In genomic region chr2:93007967-93008685, GRCm38 (mm10) we compare ENCODE assay signal across 24 mouse cellular contexts. TPM values are rescaled to one million over a fixed set of nuclear protein-coding genes. Genes with fewer than 3 reads are reported as not detected.
DNase-seq lines count a peak whose midpoint lies in the region; ATAC-seq and TF ChIP-seq lines count a peak whose summit lies in the region.
"Had no signal": no experiment of that assay in that cellular context is flagged by ENCODE, and none has a peak within 500 bp of the region (broad histone marks: within the 10 kb centered on the region; RNA-seq: fewer than 3 reads in every experiment).

No protein-coding gene starts in this region.

- H3K4me1 ChIP-seq in G1E (ENCODE audit: insufficient read depth, low read depth, low read length) (peaks cover 85% of the 10 kb centered on the region), MEL (ENCODE audit: control insufficient read depth in 1 of 2, insufficient read depth in 2 of 2, low read length in 2 of 2) (peaks cover 0 to 13% of the 10 kb centered on the region in 2 experiments; a peak in 3 of 4 replicates)
- H3K4me1 ChIP-seq in liver, embryonic 11.5 days (replicated peaks; ENCODE audit: control insufficient read depth, insufficient read depth, low read length), result peaks cover 34% of the 10 kb centered on the region
- H3K4me1 ChIP-seq in liver, embryonic 16.5 days (ENCODE audit: control insufficient read depth, low read depth, low read length), result peaks cover 16% of the 10 kb centered on the region
- no peaks in the 10 kb centered on the region for H3K4me1 ChIP-seq in midbrain, embryonic 15.5 days
- H3K4me1 ChIP-seq: forebrain, embryonic 15.5 days had no signal

- H3K36me3 ChIP-seq in G1E (replicated peaks) (peaks cover 89% of the 10 kb centered on the region), MEL (ENCODE audit: control insufficient read depth in 1 of 2, insufficient read depth in 2 of 2, low read length in 2 of 2) (peaks cover 0 to 6% of the 10 kb centered on the region in 2 experiments; a peak in 2 of 4 replicates)
- peaks cover 19% of the 10 kb centered on the region; the same call in 1 of the 2 replicates for H3K36me3 ChIP-seq in liver, embryonic 11.5 days (ENCODE audit: control insufficient read depth, insufficient read depth, low read length)
- no peaks in the 10 kb centered on the region for H3K36me3 ChIP-seq in liver, embryonic 16.5 days (ENCODE audit: control insufficient read depth, insufficient read depth)
- H3K36me3 ChIP-seq in midbrain, embryonic 15.5 days (replicated peaks), result 0 out of 2 replicates have a peak, but pooled peaks cover 3% of the 10 kb centered on the region

- TF ChIP-seq CTCF in G1E (IDR thresholded peaks at IDR 0.05; ENCODE audit: low read depth, low read length), result no peak
- no peak for TF ChIP-seq CTCF in MEL (IDR thresholded peaks at IDR 0.05 in 2 of 3, conservative IDR thresholded peaks at IDR 0.05 in 1 of 3; ENCODE audit: control insufficient read depth in 1 of 3, insufficient read depth in 1 of 3, low read depth in 2 of 3, low read length in 3 of 3, poor library complexity in 1 of 3, severe bottlenecking in 1 of 3)

- TF ChIP-seq RAD21 in MEL (IDR thresholded peaks at IDR 0.05; ENCODE audit: low read depth, low read length), result no peak

- WGBS in liver, embryonic 11.5 days, result 68% methylated on average over 3 of the region's 3 CpGs
- WGBS in liver, embryonic 16.5 days (ENCODE audit: insufficient replicate concordance), result 60% methylated on average over 3 of the region's 3 CpGs
- 97% methylated on average over 3 of the region's 3 CpGs for WGBS in midbrain, embryonic 15.5 days

- peak; percentile 56 for DNase-seq in G1E (ENCODE audit: low spot score)
- peak; percentile 25 for DNase-seq in MEL (ENCODE audit: low read depth, low spot score)
- no peak for DNase-seq in liver, embryonic 11.5 days (ENCODE audit: low spot score)
- DNase-seq in layer of hippocampus, adult 9-11 months, result no peak
- DNase-seq in lung, adult 18-20 months, result no peak
- no peak for DNase-seq in kidney, postnatal 36 days
- DNase-seq: adrenal gland, postnatal 10 days; B cell, adult 2 months; cerebellum, adult 2 months; cerebellum, postnatal 14 days; gastrocnemius, postnatal 25 days; heart, postnatal 4 days; kidney, adult 8-10 months; lung, postnatal 4 days; right cerebral cortex, postnatal 4 days had no signal

- peak; percentile 74 for ATAC-seq in G1E (ENCODE audit: extremely low read depth, insufficient number of reproducible peaks, low FRiP score, poor library complexity, severe bottlenecking)
- ATAC-seq in liver, embryonic 11.5 days (replicated peaks; ENCODE audit: low FRiP score), result peak; percentile 97
- ATAC-seq in liver, embryonic 16.5 days (ENCODE audit: low read depth), result peak; percentile 92
- no peak for ATAC-seq in midbrain, embryonic 15.5 days (replicated peaks)
- ATAC-seq: forebrain, embryonic 15.5 days; intestine, embryonic 16.5 days; lung, postnatal 0 days; midbrain, embryonic 16.5 days had no signal

- peak in 1 of 2 experiments; percentile 47; a peak in 1 of 4 replicates for TF ChIP-seq EP300 in MEL (IDR thresholded peaks at IDR 0.05; ENCODE audit: low read depth in 1 of 2, low read length in 2 of 2)

- H3K4me2 ChIP-seq in liver, embryonic 11.5 days, result peak overlapping the region; percentile 47
- H3K4me2 ChIP-seq in liver, embryonic 16.5 days (ENCODE audit: low read depth, low read length), result no peak overlapping the region; the same call in 1 of the 2 replicates
- H3K4me2 ChIP-seq in midbrain, embryonic 15.5 days, result no peak overlapping the region
- H3K4me2 ChIP-seq: forebrain, embryonic 15.5 days; hindbrain, embryonic 13.5 days had no signal

- H3K27ac ChIP-seq in MEL (ENCODE audit: control insufficient read depth, low read depth, low read length), result no peak overlapping the region
- H3K27ac ChIP-seq in liver, embryonic 11.5 days (ENCODE audit: low read depth, low read length), result peak overlapping the region; percentile 58
- H3K27ac ChIP-seq in liver, embryonic 16.5 days (ENCODE audit: low read length), result peak overlapping the region; percentile 25; the same call in 1 of the 2 replicates
- H3K27ac ChIP-seq in midbrain, embryonic 15.5 days, result no peak overlapping the region
- H3K27ac ChIP-seq: forebrain, embryonic 15.5 days; hindbrain, embryonic 13.5 days; kidney, postnatal 0 days; midbrain, embryonic 10.5 days had no signal

- H3K9ac ChIP-seq in MEL (ENCODE audit: control insufficient read depth, low read depth, low read length, poor library complexity, severe bottlenecking), result no peak overlapping the region
- 0 out of 2 replicates have a peak overlapping the region, but pooled peaks have one; percentile 3 for H3K9ac ChIP-seq in liver, embryonic 11.5 days (ENCODE audit: low read depth, low read length)
- H3K9ac ChIP-seq in liver, embryonic 16.5 days (ENCODE audit: low read depth, low read length), result no peak overlapping the region
- H3K9ac ChIP-seq in midbrain, embryonic 15.5 days, result no peak overlapping the region
- H3K9ac ChIP-seq: forebrain, embryonic 15.5 days; hindbrain, embryonic 13.5 days had no signal

- TF ChIP-seq POLR2A in MEL (IDR thresholded peaks at IDR 0.05; ENCODE audit: control insufficient read depth in 1 of 2, insufficient read depth in 1 of 2, low read depth in 1 of 2, low read length in 2 of 2, poor library complexity in 1 of 2), result no peak

- H3K9me3 ChIP-seq in G1E (replicated peaks) (no peaks in the 10 kb centered on the region), MEL (replicated peaks; ENCODE audit: insufficient read depth, low read length) (no peaks in the 10 kb centered on the region)
- no peaks in the 10 kb centered on the region for H3K9me3 ChIP-seq in liver, embryonic 11.5 days (ENCODE audit: control insufficient read depth, low read length)
- no peaks in the 10 kb centered on the region for H3K9me3 ChIP-seq in liver, embryonic 16.5 days (replicated peaks; ENCODE audit: control insufficient read depth, low read length)
- H3K9me3 ChIP-seq in midbrain, embryonic 15.5 days, result no peaks in the 10 kb centered on the region
- H3K9me3 ChIP-seq: forebrain, embryonic 15.5 days; hindbrain, embryonic 13.5 days; midbrain, embryonic 10.5 days had no signal

- H3K4me3 ChIP-seq in G1E (ENCODE audit: low read depth, low read length) (peak overlapping the region; percentile 55; the same call in 1 of the 2 replicates), MEL (ENCODE audit: control insufficient read depth in 1 of 2, insufficient read depth in 1 of 2, low read depth in 2 of 2, low read length in 2 of 2) (no peak overlapping the region)
- no peak overlapping the region for H3K4me3 ChIP-seq in liver, embryonic 11.5 days (ENCODE audit: low read depth, low read length)
- H3K4me3 ChIP-seq in liver, embryonic 16.5 days (ENCODE audit: low read depth, low read length), result no peak overlapping the region
- H3K4me3 ChIP-seq in midbrain, embryonic 15.5 days, result no peak overlapping the region
- H3K4me3 ChIP-seq: forebrain, embryonic 15.5 days; hindbrain, embryonic 13.5 days; midbrain, embryonic 10.5 days had no signal

- H3K27me3 ChIP-seq in G1E (ENCODE audit: insufficient read depth, low read length), result no peaks in the 10 kb centered on the region
- no peaks in the 10 kb centered on the region for H3K27me3 ChIP-seq in MEL (ENCODE audit: control insufficient read depth in 1 of 2, insufficient read depth in 2 of 2, low read length in 2 of 2)
- no peaks in the 10 kb centered on the region for H3K27me3 ChIP-seq in liver, embryonic 11.5 days (replicated peaks; ENCODE audit: control insufficient read depth, insufficient read depth, low read length)
- no peaks in the 10 kb centered on the region for H3K27me3 ChIP-seq in liver, embryonic 16.5 days (ENCODE audit: control insufficient read depth, insufficient read depth, low read depth, low read length)
- no peaks in the 10 kb centered on the region for H3K27me3 ChIP-seq in midbrain, embryonic 15.5 days (replicated peaks)
- H3K27me3 ChIP-seq: forebrain, embryonic 15.5 days; hindbrain, embryonic 13.5 days had no signal

- H3K79me2 ChIP-seq in MEL (ENCODE audit: control insufficient read depth, insufficient read depth, low read length, poor library complexity), result no peaks in the 10 kb centered on the region

TF ChIP-seq in MEL, 35 proteins besides CTCF, POLR2A, EP300 and RAD21:
- TF ChIP-seq TCF12 (IDR thresholded peaks at IDR 0.05; ENCODE audit: low read depth, low read length) (peak; percentile 28; the same call in 1 of the 2 replicates), E2F4 (IDR thresholded peaks at IDR 0.05; ENCODE audit: borderline replicate concordance, low read depth, low read length) (no peak), GATA1 (IDR thresholded peaks at IDR 0.05; ENCODE audit: low read depth, low read length) (peak; percentile 19; the same call in 1 of the 2 replicates)

RNA-seq across cellular contexts. Expression of gene Prdm11, which starts 37.8 kb away (rescaled TPM):
- total RNA-seq in G1E (2014; fragmentation: Nextera tagmentation), result 69.1 and 87.1 TPM in 2 replicates
- 33.8 and 34.4 TPM in 2 replicates for total RNA-seq in G1E (2017)
- polyA plus RNA-seq in G1E (2012), result 122 and 125 TPM in 2 replicates
- 5.5 and 5.6 TPM in 2 replicates for total RNA-seq in MEL (2012; rRNA removed)
- polyA plus RNA-seq in MEL (2012; ENCODE audit: insufficient read depth in 1 of 2, insufficient read length in 2 of 2, low read depth in 1 of 2, low replicate concordance in 2 of 2, missing spikeins in 1 of 2), result 1 to 10 TPM in 1 of 2 experiments, not detected in 1; 9.2 TPM
- polyA plus RNA-seq in liver, embryonic 11.5 days (2014; fragmentation: Nextera tagmentation; extraction: Ambion mirVana), result 5.0 and 6.4 TPM in 2 replicates
- polyA plus RNA-seq in liver, embryonic 16.5 days (2015; fragmentation: Nextera tagmentation; extraction: Ambion mirVana), result 1.2 and 1.7 TPM in 2 replicates
- polyA plus RNA-seq in midbrain, embryonic 15.5 days (2015; fragmentation: Nextera tagmentation; extraction: Ambion mirVana), result 3.5 and 3.7 TPM in 2 replicates

Comparison
In these comparisons a context has a peak if more than half of its experiments do, and no peak if none do; other contexts are left out.
1. DNase-seq: peak in G1E (single experiment) and MEL (single experiment); none in liver, embryonic 11.5 days (single experiment), layer of hippocampus, adult 9-11 months (single experiment), lung, adult 18-20 months (0 of 2) and kidney, postnatal 36 days (0 of 2).
2. H3K27ac ChIP-seq: peak in liver, embryonic 11.5 days (single experiment) and liver, embryonic 16.5 days (single experiment); none in MEL (single experiment) and midbrain, embryonic 15.5 days (single experiment).